8 mouse cellular contexts compared by ENCODE assay signal in genomic region chr12:83411721-83412521, GRCm38 (mm10).
A peak's percentile ranks its signal among the peaks of the same experiment; 100 is the strongest.
DNase-seq lines count a peak whose midpoint lies in the region; TF ChIP-seq lines count a peak whose summit lies in the region.

No protein-coding gene starts in this region.

- no peak for TF ChIP-seq CTCF in olfactory bulb, adult 2 months (IDR thresholded peaks at IDR 0.05; ENCODE audit: insufficient read depth, low read depth, low read length)
- TF ChIP-seq CTCF in thymus, adult 2 months (IDR thresholded peaks at IDR 0.05; ENCODE audit: borderline replicate concordance, control insufficient read depth, extremely low read depth, insufficient read depth, low read length, poor library complexity), result no peak

- peak overlapping the region; percentile 79 for H3K27ac ChIP-seq in olfactory bulb, adult 2 months (ENCODE audit: insufficient read depth, low read depth, low read length)
- H3K27ac ChIP-seq in thymus, adult 2 months (ENCODE audit: control insufficient read depth, insufficient read depth, low read length), result no peak overlapping the region

- H3K4me1 ChIP-seq in olfactory bulb, adult 2 months (ENCODE audit: control insufficient read depth, insufficient read depth, low read length), result peaks cover 21% of the 10 kb centered on the region
- no peaks in the 10 kb centered on the region for H3K4me1 ChIP-seq in thymus, adult 2 months (replicated peaks; ENCODE audit: control insufficient read depth, insufficient read depth, low read length)

- no peak for TF ChIP-seq POLR2A in olfactory bulb, adult 2 months (IDR thresholded peaks at IDR 0.05; ENCODE audit: insufficient read depth, low read depth, low read length)
- no peak for TF ChIP-seq POLR2A in thymus, adult 2 months (IDR thresholded peaks at IDR 0.05; ENCODE audit: control insufficient read depth, extremely low read depth, insufficient read depth, low read length, poor library complexity)

- intact Hi-C loops in heart, postnatal 36 days (cut with DNase I), result loop anchor here (1.0 to 2.0 kb wide), 2 partner anchors 36 to 75 kb away; partner anchors contain the start of gene Dpf3

- H3K36me3 ChIP-seq in thymus, adult 2 months (ENCODE audit: control insufficient read depth, insufficient read depth, low read length), result no peaks in the 10 kb centered on the region

- WGBS in olfactory bulb, adult 2 months, result 26% methylated on average over 17 of the region's 17 CpGs
- 79% methylated on average over 17 of the region's 17 CpGs for WGBS in thymus, adult 2 months

- no peaks in the 10 kb centered on the region for H3K27me3 ChIP-seq in thymus, adult 2 months (ENCODE audit: control insufficient read depth, insufficient read depth, low read length)

- DNase-seq in adrenal gland, adult (ENCODE audit: inconsistent age in 2 of 2, low spot score in 1 of 2), result peak; percentile 37 to 76
- DNase-seq in adrenal gland, adult 18-20 months (ENCODE audit: low spot score in 2 of 2), result no peak
- peak; percentile 98 for DNase-seq in brain, adult 2 months (ENCODE audit: low read depth, low spot score)
- peak; percentile 16 to 17 for DNase-seq in frontal cortex, postnatal 25 days (ENCODE audit: low spot score in 2 of 2)
- DNase-seq in heart, postnatal 36 days, result peak; percentile 41 to 57
- no peak for DNase-seq in thymus, adult 2 months
- no peak for DNase-seq in thymus, postnatal 36 days

- 0 out of 2 replicates have a peak overlapping the region, but pooled peaks have one; percentile 9 for H3K4me3 ChIP-seq in olfactory bulb, adult 2 months (ENCODE audit: insufficient read depth, low read depth, low read length)
- H3K4me3 ChIP-seq in thymus, adult 2 months (ENCODE audit: control insufficient read depth, insufficient read depth, low read length), result no peak overlapping the region

Comparison
In these comparisons a context has a peak if more than half of its experiments do, and no peak if none do; other contexts are left out.
1. DNase-seq: peak in adrenal gland, adult (2 of 2), brain, adult 2 months (single experiment), frontal cortex, postnatal 25 days (2 of 2) and heart, postnatal 36 days (2 of 2); none in adrenal gland, adult 18-20 months (0 of 2), thymus, adult 2 months (single experiment) and thymus, postnatal 36 days (0 of 2).